Mouse (Mus musculus): ENCODE results near the gene C1galt1.

DNA sequence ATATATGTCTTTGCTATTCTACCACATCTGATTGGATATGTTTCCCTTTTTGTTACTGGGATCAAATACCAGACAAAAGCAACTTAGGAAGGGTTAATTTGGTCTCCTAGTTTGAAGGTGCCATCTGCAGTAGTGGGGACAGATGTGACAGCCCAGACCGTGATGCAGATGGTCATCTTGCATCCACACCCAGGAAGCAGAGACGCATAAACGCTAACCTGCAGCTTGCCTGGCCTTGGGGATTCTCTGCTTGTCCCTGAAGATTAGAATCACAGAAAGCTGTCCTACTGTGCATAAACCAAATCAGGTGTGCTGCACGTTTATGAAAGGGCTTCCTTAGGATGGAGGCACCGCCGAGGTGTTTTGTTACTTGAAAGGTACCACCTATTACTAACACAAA is 22.0 kb upstream of the C1galt1 start:
- TF ChIP-seq NRF1 (IDR thresholded peaks at IDR 0.05; ENCODE audit: low read depth, low read length) (no peak), USF1 (IDR thresholded peaks at IDR 0.05; ENCODE audit: low read depth, low read length) (no peak), ZKSCAN1 (IDR thresholded peaks at IDR 0.05; ENCODE audit: borderline replicate concordance, low read depth, low read length) (no peak), MAX (IDR thresholded peaks at IDR 0.05; ENCODE audit: low read length) (no peak), POLR2A (IDR thresholded peaks at IDR 0.05; ENCODE audit: low read depth, low read length) (no peak), ZNF384 (IDR thresholded peaks at IDR 0.05; ENCODE audit: low read depth, low read length) (no peak), CTCF (conservative IDR thresholded peaks at IDR 0.05 in 1 of 2, IDR thresholded peaks at IDR 0.05 in 1 of 2; ENCODE audit: low read depth in 2 of 2, low read length in 2 of 2) (no peak), JUND (conservative IDR thresholded peaks at IDR 0.05; ENCODE audit: low read depth, low read length) (no peak), CHD2 (IDR thresholded peaks at IDR 0.05; ENCODE audit: low read length) (no peak), GABPA (IDR thresholded peaks at IDR 0.05; ENCODE audit: insufficient replicate concordance, low read depth, low read length) (no peak)
